Mouse (Mus musculus): Measurements from ENCODE around the gene Teddm2.

GRCm38 (mm10) chr1:153940986-153941385 lies 41.0 kb upstream of the Teddm2 start:
- TF ChIP-seq POLR2A (IDR thresholded peaks at IDR 0.05; ENCODE audit: low read depth, low read length) (no peak), CTCF (IDR thresholded peaks at IDR 0.05; ENCODE audit: extremely low read depth, insufficient read length, insufficient replicate concordance, low read depth, low read length) (no peak)

Measured in small intestine, adult 2 months (tissue).